Comparison of ENCODE assay signal across 28 mouse cellular contexts in genomic region chr17:42608270-42608669, GRCm38 (mm10). TPM values are rescaled to one million over a fixed set of nuclear protein-coding genes. Genes with fewer than 3 reads are reported as not detected.
DNase-seq lines count a peak whose midpoint lies in the region; ATAC-seq and TF ChIP-seq lines count a peak whose summit lies in the region.
"Had no signal": no experiment of that assay in that cellular context is flagged by ENCODE, and none has a peak within 500 bp of the region (broad histone marks: within the 10 kb centered on the region; RNA-seq: fewer than 3 reads in every experiment).

No protein-coding gene starts in this region.

- no peak for DNase-seq in forebrain, embryonic 10.5 days (ENCODE audit: extremely low spot score, low spot score)
- DNase-seq in kidney, adult 11 months = no peak
- DNase-seq in brain, embryonic 14.5 days (ENCODE audit: low read depth) = peak; percentile 62
- DNase-seq in mesoderm, embryonic 11.5 days (ENCODE audit: low read depth, low spot score) = peak; percentile 52
- no peak for DNase-seq in right cerebral cortex, postnatal 36 days (ENCODE audit: low spot score in 2 of 2)
- no peak for DNase-seq in liver, postnatal 0 days
- DNase-seq: adrenal gland, adult 8-10 months; cerebellum, adult 11 months; cerebellum, postnatal 10 days; forebrain, postnatal 0 days; gastrocnemius, postnatal 36 days; kidney, postnatal 4 days; layer of hippocampus, adult 9-11 months; left cerebral cortex, postnatal 4 days; lung, adult 18-20 months; lung, postnatal 36 days; right cerebral cortex, postnatal 25 days; thymus, adult 2 months had no signal

- no peak for TF ChIP-seq EP300 in liver, postnatal 0 days (IDR thresholded peaks at IDR 0.05; ENCODE audit: low read depth)

- no peaks in the 10 kb centered on the region for H3K36me3 ChIP-seq in forebrain, embryonic 10.5 days (replicated peaks)
- H3K36me3 ChIP-seq in forebrain, embryonic 15.5 days = no peaks in the 10 kb centered on the region
- no peaks in the 10 kb centered on the region for H3K36me3 ChIP-seq in kidney, embryonic 16.5 days (ENCODE audit: insufficient read depth, low read length)
- no peaks in the 10 kb centered on the region for H3K36me3 ChIP-seq in liver, postnatal 0 days (replicated peaks; ENCODE audit: insufficient read depth, low read length)
- H3K36me3 ChIP-seq: intestine, embryonic 15.5 days had no signal

- ATAC-seq in forebrain, embryonic 15.5 days (replicated peaks) = no peak
- peak; percentile 90 for ATAC-seq in kidney, embryonic 16.5 days (ENCODE audit: low FRiP score, low TSS enrichment)
- ATAC-seq in liver, postnatal 0 days = no peak
- ATAC-seq: CD4-positive, CD25-positive, alpha-beta regulatory T cell, adult 4 months; forebrain, postnatal 0 days; intestine, embryonic 15.5 days; Patski had no signal

- 0 out of 2 replicates have a peak overlapping the region, but pooled peaks have one; percentile 20 for H3K27ac ChIP-seq in forebrain, embryonic 10.5 days
- no peak overlapping the region for H3K27ac ChIP-seq in forebrain, embryonic 15.5 days (replicated peaks)
- H3K27ac ChIP-seq in kidney, embryonic 16.5 days (ENCODE audit: low read length) = no peak overlapping the region
- H3K27ac ChIP-seq in liver, postnatal 0 days (ENCODE audit: low read depth) = no peak overlapping the region
- H3K27ac ChIP-seq: intestine, embryonic 15.5 days; left cerebral cortex, adult 2 months had no signal

- H3K9me3 ChIP-seq in forebrain, embryonic 10.5 days = no peaks in the 10 kb centered on the region
- no peaks in the 10 kb centered on the region for H3K9me3 ChIP-seq in forebrain, embryonic 15.5 days
- no peaks in the 10 kb centered on the region for H3K9me3 ChIP-seq in kidney, embryonic 16.5 days (ENCODE audit: low read length)
- H3K9me3 ChIP-seq in liver, postnatal 0 days (ENCODE audit: low read length) = no peaks in the 10 kb centered on the region
- H3K9me3 ChIP-seq: intestine, embryonic 15.5 days had no signal

- TF ChIP-seq POLR2A in brain, embryonic 14.5 days (IDR thresholded peaks at IDR 0.05; ENCODE audit: borderline replicate concordance, extremely low read depth, insufficient read depth, insufficient read length, poor library complexity, severe bottlenecking) = no peak

- no peaks in the 10 kb centered on the region for H3K27me3 ChIP-seq in forebrain, embryonic 10.5 days (ENCODE audit: poor library complexity, severe bottlenecking)
- no peaks in the 10 kb centered on the region for H3K27me3 ChIP-seq in forebrain, embryonic 15.5 days
- no peaks in the 10 kb centered on the region for H3K27me3 ChIP-seq in kidney, embryonic 16.5 days (ENCODE audit: insufficient read depth, low read length)
- H3K27me3 ChIP-seq in liver, postnatal 0 days (ENCODE audit: insufficient read depth, low read length) = no peaks in the 10 kb centered on the region
- H3K27me3 ChIP-seq: intestine, embryonic 15.5 days; Patski had no signal

- no peak overlapping the region for H3K9ac ChIP-seq in forebrain, embryonic 15.5 days (replicated peaks)
- no peak overlapping the region for H3K9ac ChIP-seq in kidney, embryonic 16.5 days (replicated peaks; ENCODE audit: low read length)
- no peak overlapping the region for H3K9ac ChIP-seq in liver, postnatal 0 days (replicated peaks)
- H3K9ac ChIP-seq: forebrain, postnatal 0 days; intestine, embryonic 15.5 days had no signal

- no peak overlapping the region for H3K4me2 ChIP-seq in forebrain, embryonic 15.5 days (replicated peaks)
- H3K4me2 ChIP-seq in kidney, embryonic 16.5 days (replicated peaks; ENCODE audit: low read depth, low read length) = no peak overlapping the region
- H3K4me2 ChIP-seq in liver, postnatal 0 days (ENCODE audit: low read depth, low read length) = no peak overlapping the region
- H3K4me2 ChIP-seq: intestine, embryonic 15.5 days had no signal

- H3K4me1 ChIP-seq in forebrain, embryonic 10.5 days = peaks cover 28% of the 10 kb centered on the region
- no peaks in the 10 kb centered on the region for H3K4me1 ChIP-seq in forebrain, embryonic 15.5 days
- peaks cover 3% of the 10 kb centered on the region; the same call in 1 of the 2 replicates for H3K4me1 ChIP-seq in kidney, embryonic 16.5 days (ENCODE audit: insufficient read depth, low read length)
- H3K4me1 ChIP-seq in liver, postnatal 0 days (ENCODE audit: insufficient read depth) = no peaks in the 10 kb centered on the region
- H3K4me1 ChIP-seq: intestine, embryonic 15.5 days had no signal

- WGBS in forebrain, embryonic 10.5 days = 25% methylated on average over 3 of the region's 3 CpGs
- 7% methylated on average over 3 of the region's 3 CpGs for WGBS in forebrain, embryonic 15.5 days
- WGBS in kidney, embryonic 16.5 days = 29% methylated on average over 3 of the region's 3 CpGs
- WGBS in liver, postnatal 0 days (ENCODE audit: insufficient replicate concordance) = 59% methylated on average over 3 of the region's 3 CpGs

- H3K4me3 ChIP-seq in forebrain, embryonic 10.5 days = no peak overlapping the region
- H3K4me3 ChIP-seq in forebrain, embryonic 15.5 days = no peak overlapping the region
- H3K4me3 ChIP-seq in kidney, embryonic 16.5 days (ENCODE audit: low read length) = no peak overlapping the region
- H3K4me3 ChIP-seq in liver, postnatal 0 days (ENCODE audit: low read depth, low read length) = no peak overlapping the region
- H3K4me3 ChIP-seq: erythroblast, embryonic 14.5 days; intestine, embryonic 15.5 days; left cerebral cortex, adult 2 months had no signal

- no peak for TF ChIP-seq CTCF in brain, embryonic 14.5 days (IDR thresholded peaks at IDR 0.05; ENCODE audit: borderline replicate concordance, extremely low read depth, insufficient read depth, insufficient read length)
- TF ChIP-seq CTCF in liver, postnatal 0 days (IDR thresholded peaks at IDR 0.05; ENCODE audit: low read depth) = no peak

RNA-seq across cellular contexts. Expression of gene Opn5, which starts 2.9 kb away (rescaled TPM):
- polyA plus RNA-seq in forebrain, embryonic 10.5 days (2016; fragmentation: Nextera tagmentation; extraction: Ambion mirVana) = not detected in 2 replicates
- not detected in 2 replicates for polyA plus RNA-seq in forebrain, embryonic 15.5 days (2015; fragmentation: Nextera tagmentation; extraction: Ambion mirVana)
- polyA plus RNA-seq in kidney, embryonic 16.5 days (2015; fragmentation: Nextera tagmentation; extraction: Ambion mirVana) = 0.12 and 0.37 TPM in 2 replicates
- polyA plus RNA-seq in brain, embryonic 14.5 days (2012; rRNA removed) = 0.24 and 0.25 TPM in 2 replicates
- polyA plus RNA-seq in liver, postnatal 0 days (2015; fragmentation: Nextera tagmentation; extraction: Ambion mirVana) = not detected in 2 replicates
- polyA plus RNA-seq: CD4-positive, CD25-positive, alpha-beta regulatory T cell, adult 4 months; erythroblast, embryonic 14.5 days; heart, embryonic 16.5 days; intestine, embryonic 15.5 days; liver, adult 2 months; stomach, embryonic 16.5 days; thymus, adult 2 months had no signal

Comparison
In these comparisons a context has a peak if more than half of its experiments do, and no peak if none do; other contexts are left out.
1. DNase-seq: peak in brain, embryonic 14.5 days (single experiment) and mesoderm, embryonic 11.5 days (single experiment); none in forebrain, embryonic 10.5 days (single experiment), kidney, adult 11 months (single experiment), right cerebral cortex, postnatal 36 days (0 of 2) and liver, postnatal 0 days (single experiment).